Mouse (Mus musculus) hindbrain, embryonic 13.5 days (tissue): ENCODE data around the gene Dscam. TPM values are rescaled to one million over a fixed set of nuclear protein-coding genes. Genes with fewer than 3 reads are reported as not detected.
A peak's percentile ranks its signal among the peaks of the same experiment; 100 is the strongest.

ENCODE experiments used
- ATAC-seq: fragments of 200-750 bp; cut with Nextera tagmentation; 2 replicates; pipeline ENCODE4 v1.8.0; 2017; ENCODE audit warnings: moderate TSS enrichment; ENCODE audit not compliant: low FRiP score
- H3K27ac ChIP-seq: fragments of 300-500 bp; sonication (generic); 2 replicates; pipeline ENCODE4 v1.5.1; 2015; ENCODE audit warnings: inconsistent platforms, mild to moderate bottlenecking, moderate library complexity
- H3K27me3 ChIP-seq: fragments of 300-500 bp; sonication (generic); 2 replicates; pipeline ENCODE4 v1.6.1; 2015; ENCODE audit warnings: mild to moderate bottlenecking, inconsistent platforms
- H3K36me3 ChIP-seq: fragments of 300-500 bp; sonication (generic); 2 replicates; pipeline ENCODE4 v1.6.1; 2015; ENCODE audit warnings: mild to moderate bottlenecking, inconsistent platforms
- H3K4me1 ChIP-seq: fragments of 300-500 bp; sonication (generic); replicated peaks from 2 replicates; pipeline ENCODE4 v1.6.1; 2015; ENCODE audit warnings: inconsistent platforms
- H3K4me2 ChIP-seq: fragments of 300-500 bp; sonication (generic); 2 replicates; pipeline ENCODE4 v1.6.1; 2015; ENCODE audit warnings: inconsistent platforms, mild to moderate bottlenecking, moderate library complexity
- H3K4me3 ChIP-seq: fragments of 300-500 bp; sonication (generic); 2 replicates; pipeline ENCODE4 v1.5.1; 2015; ENCODE audit warnings: mild to moderate bottlenecking, inconsistent platforms
- H3K9ac ChIP-seq: fragments of 300-500 bp; sonication (generic); 2 replicates; pipeline ENCODE4 v1.6.1; 2015; ENCODE audit warnings: mild to moderate bottlenecking, inconsistent platforms
- H3K9me3 ChIP-seq: fragments of 300-500 bp; sonication (generic); 2 replicates; pipeline ENCODE4 v1.6.1; 2016; ENCODE audit warnings: inconsistent platforms
- WGBS: fragments of 180-500 bp; shearing (Covaris S2); methylation state at CpG from one replicate; pipeline ENCODE4 v1.1.7; 2015; 5-methylcytosine and 5-hydroxymethylcytosine counted together
- polyA plus RNA-seq: library from polyadenylated mRNA; unstranded; fragments of >200 nt; fragmentation: Nextera tagmentation; extraction: Ambion mirVana; gene quantifications from 2 replicates; pipeline ENCODE4 v1.2.1, GENCODE M21; 2015

The Dscam gene
- polyA plus RNA-seq, 1 experiment from 2014 or later: 7.7 TPM

DNA sequence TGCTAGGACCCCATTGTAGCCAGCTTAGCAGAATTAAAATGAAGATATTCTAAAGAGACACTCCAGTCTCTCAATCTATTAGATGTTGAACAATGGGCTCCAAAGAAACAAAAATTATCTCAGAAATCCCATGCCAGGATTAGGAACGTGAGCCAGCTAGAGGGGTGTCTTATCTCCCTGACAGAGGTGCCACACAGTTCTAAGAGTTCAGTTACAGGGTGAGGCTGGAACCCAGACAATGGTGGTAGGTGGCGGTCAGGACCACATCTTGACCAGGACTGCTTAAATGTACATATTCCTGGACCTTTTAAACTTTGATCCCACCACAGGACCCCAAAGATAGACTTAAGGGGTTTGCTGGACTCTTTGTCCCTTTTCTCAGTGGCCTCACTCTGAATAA is 200.1 kb downstream of the Dscam start:
- Histone ChIP-seq H3K27me3 (no peaks in the 10 kb centered on the region), H3K4me3 (no peak overlapping the region), H3K27ac (peak overlapping the region; percentile 84), H3K36me3 (no peaks in the 10 kb centered on the region), H3K4me1 (peaks cover 24% of the 10 kb centered on the region), H3K9ac (no peak overlapping the region), H3K9me3 (no peaks in the 10 kb centered on the region), H3K4me2 (no peak overlapping the region)
- 82% methylated on average over 2 of the region's 2 CpGs for WGBS
- no peak for ATAC-seq

DNA sequence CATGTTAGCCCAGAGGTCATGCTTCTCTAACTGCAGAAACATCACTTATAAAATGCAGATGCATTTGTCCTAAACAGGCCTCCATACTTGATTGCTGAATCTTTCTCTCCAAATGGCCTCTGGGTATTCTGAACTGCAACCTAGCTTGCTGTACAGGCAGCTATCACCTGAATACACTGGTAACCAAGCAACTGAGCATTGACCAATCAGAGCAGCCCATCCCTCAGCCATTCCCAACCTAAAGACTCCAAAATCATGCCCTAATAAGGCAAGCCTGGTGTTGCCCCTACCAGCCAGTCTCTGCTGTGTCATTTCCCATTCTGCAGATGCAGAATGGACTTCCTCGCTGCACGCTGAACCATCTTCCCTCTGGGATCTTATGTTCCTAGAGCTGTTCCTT is 200.9 kb downstream of the Dscam start:
- H3K36me3 ChIP-seq: no peaks in the 10 kb centered on the region
- peak; percentile 89 for ATAC-seq
- H3K27ac ChIP-seq: peak overlapping the region; percentile 84
- H3K4me3 ChIP-seq: no peak overlapping the region
- no peak overlapping the region for H3K4me2 ChIP-seq
- no peaks in the 10 kb centered on the region for H3K27me3 ChIP-seq
- H3K9me3 ChIP-seq: no peaks in the 10 kb centered on the region
- peaks cover 24% of the 10 kb centered on the region for H3K4me1 ChIP-seq
- 73% methylated on average over 2 of the region's 2 CpGs for WGBS
- H3K9ac ChIP-seq: no peak overlapping the region

- no peaks in the 10 kb centered on the region for H3K9me3 ChIP-seq
- H3K4me1 ChIP-seq: peaks cover 20% of the 10 kb centered on the region
- H3K36me3 ChIP-seq: no peaks in the 10 kb centered on the region
- no peak overlapping the region for H3K4me3 ChIP-seq
- no peaks in the 10 kb centered on the region for H3K27me3 ChIP-seq
- no peak for ATAC-seq
- WGBS: 53% methylated on average over 2 of the region's 2 CpGs
- H3K27ac ChIP-seq: peak overlapping the region; percentile 84
- no peak overlapping the region for H3K9ac ChIP-seq
- H3K4me2 ChIP-seq: no peak overlapping the region
These were observed 201.6 kb downstream of the Dscam start for GRCm38 (mm10) chr16:96968885-96969480.

GRCm38 (mm10) chr16:96959695-96960094 is 210.9 kb downstream of the Dscam start:
- H3K4me2 ChIP-seq: no peak overlapping the region
- no peak overlapping the region for H3K4me3 ChIP-seq
- H3K36me3 ChIP-seq: no peaks in the 10 kb centered on the region; the same call in 1 of the 2 replicates
- WGBS: 97% methylated on average over 3 of the region's 3 CpGs
- no peaks in the 10 kb centered on the region for H3K4me1 ChIP-seq
- no peaks in the 10 kb centered on the region for H3K9me3 ChIP-seq
- no peak for ATAC-seq
- no peak overlapping the region for H3K9ac ChIP-seq
- no peak overlapping the region for H3K27ac ChIP-seq
- H3K27me3 ChIP-seq: no peaks in the 10 kb centered on the region

DNA sequence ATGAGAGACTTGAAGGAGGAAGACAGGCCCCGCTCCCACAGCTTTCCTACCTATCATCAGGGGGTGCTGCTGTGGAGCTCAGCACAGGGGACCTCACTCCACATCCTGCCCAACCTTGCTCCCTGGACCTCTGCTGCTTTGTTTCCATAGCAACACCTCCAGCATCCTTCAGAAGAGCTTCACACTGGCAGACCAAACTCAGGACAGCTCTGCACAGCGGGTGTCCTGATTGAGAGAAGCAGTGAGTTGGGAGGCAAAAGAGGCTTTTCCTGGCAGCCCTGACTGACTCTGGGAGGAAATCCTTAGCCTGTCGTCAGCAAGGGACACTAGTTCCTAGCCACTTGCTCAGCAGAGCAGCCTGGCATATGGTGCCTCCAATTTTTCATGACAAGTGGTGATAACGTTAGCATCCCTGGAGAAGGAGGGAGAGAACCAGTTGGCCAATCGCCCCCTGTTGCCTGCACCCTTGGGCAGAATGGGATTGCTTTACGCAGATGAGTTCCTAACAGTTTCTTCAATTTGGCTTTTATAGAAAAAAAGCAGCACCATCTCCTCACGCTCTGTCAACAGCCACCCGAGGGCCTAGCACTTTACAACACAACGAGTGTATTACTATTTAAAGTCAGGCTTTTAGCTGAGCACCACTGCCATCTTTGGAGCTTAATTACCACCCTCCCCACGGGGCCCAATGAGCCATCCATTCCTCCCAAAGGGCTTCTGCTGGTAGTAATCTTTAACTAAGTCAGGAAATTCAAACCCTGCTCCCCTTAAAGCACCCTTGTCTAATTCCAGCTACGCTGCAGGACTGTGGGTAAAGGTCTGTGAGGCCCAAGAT is 224.9 kb downstream of the Dscam start:
- Histone ChIP-seq H3K4me3 (no peak overlapping the region), H3K4me2 (no peak overlapping the region), H3K4me1 (peaks cover 17% of the 10 kb centered on the region), H3K36me3 (no peaks in the 10 kb centered on the region), H3K27me3 (no peaks in the 10 kb centered on the region), H3K9ac (no peak overlapping the region), H3K27ac (peak overlapping the region; percentile 80), H3K9me3 (no peaks in the 10 kb centered on the region)
- 33% methylated on average over 11 of the region's 11 CpGs for WGBS
- peak; percentile 64 for ATAC-seq

DNA sequence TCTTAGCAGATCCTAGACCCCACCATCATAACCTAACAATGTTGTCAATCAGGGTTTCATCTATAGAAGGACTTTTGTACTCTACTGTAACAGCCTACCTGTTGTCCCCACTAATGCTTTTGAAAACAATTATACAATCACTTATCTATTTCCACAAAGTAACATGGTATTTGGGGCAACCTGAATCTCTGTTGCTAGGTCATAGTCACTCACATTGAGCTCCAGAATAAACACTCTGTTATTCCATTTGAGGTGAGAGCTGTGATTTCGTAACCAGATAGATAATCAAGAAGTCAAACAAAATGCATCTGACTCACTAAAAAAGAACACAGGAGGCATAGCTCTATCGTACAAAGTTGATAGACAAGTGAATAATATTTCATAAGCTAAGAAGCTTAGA is 226.9 kb downstream of the Dscam start:
- WGBS: 92% methylated on average over 2 of the region's 2 CpGs
- H3K4me1 ChIP-seq: peaks cover 17% of the 10 kb centered on the region
- H3K4me3 ChIP-seq: no peak overlapping the region
- no peak overlapping the region for H3K9ac ChIP-seq
- no peaks in the 10 kb centered on the region for H3K27me3 ChIP-seq
- ATAC-seq: no peak
- H3K4me2 ChIP-seq: no peak overlapping the region
- no peak overlapping the region for H3K27ac ChIP-seq
- H3K36me3 ChIP-seq: no peaks in the 10 kb centered on the region
- no peaks in the 10 kb centered on the region for H3K9me3 ChIP-seq

DNA sequence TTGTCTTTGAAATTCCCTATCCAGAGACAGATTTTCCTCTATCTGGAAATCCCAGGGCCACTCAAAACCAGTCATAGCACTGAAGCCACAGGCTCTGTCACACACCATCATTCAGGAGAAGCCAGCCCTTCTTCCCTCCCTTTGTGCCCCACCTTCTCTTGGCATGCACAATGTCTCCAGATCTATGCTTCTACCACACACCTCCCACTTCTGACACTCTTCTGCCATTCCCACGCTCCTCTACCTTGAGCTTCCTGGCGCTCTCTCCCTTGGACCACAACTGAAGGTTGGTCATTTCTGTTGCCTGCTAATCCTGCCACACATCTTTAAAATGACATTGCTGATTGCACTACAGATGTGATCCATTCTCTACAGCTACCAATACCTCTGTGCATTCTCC is 235.8 kb downstream of the Dscam start:
- Histone ChIP-seq H3K4me3 (no peak overlapping the region), H3K4me1 (no peaks in the 10 kb centered on the region), H3K4me2 (no peak overlapping the region), H3K27ac (no peak overlapping the region), H3K27me3 (no peaks in the 10 kb centered on the region), H3K36me3 (no peaks in the 10 kb centered on the region), H3K9me3 (no peaks in the 10 kb centered on the region), H3K9ac (no peak overlapping the region)
- WGBS: 95% methylated on average over 2 of the region's 2 CpGs
- ATAC-seq: no peak

DNA sequence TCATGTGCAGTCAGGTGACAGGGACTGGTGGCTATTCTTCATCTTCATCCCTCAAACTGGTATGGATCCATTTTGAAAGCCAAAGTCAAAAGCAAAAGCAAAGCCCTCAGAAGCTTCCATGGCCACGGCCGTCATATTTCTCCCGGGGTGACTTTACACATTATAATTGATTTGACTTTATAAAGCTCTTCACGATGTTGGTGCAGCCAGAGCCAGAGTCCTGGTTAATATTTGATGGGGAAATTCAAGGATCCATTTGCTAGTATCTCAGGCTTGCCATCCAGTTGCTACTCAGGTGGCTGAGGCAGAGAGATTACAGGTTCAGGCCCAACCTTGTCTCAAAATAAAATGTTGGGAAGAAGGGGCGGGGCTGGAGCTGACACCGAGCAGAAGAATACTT is 238.3 kb downstream of the Dscam start:
- H3K9ac ChIP-seq: no peak overlapping the region
- no peaks in the 10 kb centered on the region for H3K27me3 ChIP-seq
- H3K4me3 ChIP-seq: no peak overlapping the region
- H3K9me3 ChIP-seq: no peaks in the 10 kb centered on the region
- H3K4me2 ChIP-seq: no peak overlapping the region
- 0 out of 2 replicates have a peak overlapping the region, but pooled peaks have one; percentile 12 for H3K27ac ChIP-seq
- 91% methylated on average over 6 of the region's 6 CpGs for WGBS
- peaks cover 4% of the 10 kb centered on the region for H3K4me1 ChIP-seq
- ATAC-seq: no peak
- H3K36me3 ChIP-seq: no peaks in the 10 kb centered on the region

GRCm38 (mm10) chr16:96931771-96932170 is 238.8 kb downstream of the Dscam start:
- no peak overlapping the region for H3K9ac ChIP-seq
- H3K27me3 ChIP-seq: no peaks in the 10 kb centered on the region
- H3K4me3 ChIP-seq: no peak overlapping the region
- ATAC-seq: no peak
- 92% methylated on average over 2 of the region's 2 CpGs for WGBS
- no peak overlapping the region for H3K4me2 ChIP-seq
- H3K36me3 ChIP-seq: no peaks in the 10 kb centered on the region
- peaks cover 9% of the 10 kb centered on the region for H3K4me1 ChIP-seq
- H3K27ac ChIP-seq: no peak overlapping the region
- H3K9me3 ChIP-seq: no peaks in the 10 kb centered on the region

DNA sequence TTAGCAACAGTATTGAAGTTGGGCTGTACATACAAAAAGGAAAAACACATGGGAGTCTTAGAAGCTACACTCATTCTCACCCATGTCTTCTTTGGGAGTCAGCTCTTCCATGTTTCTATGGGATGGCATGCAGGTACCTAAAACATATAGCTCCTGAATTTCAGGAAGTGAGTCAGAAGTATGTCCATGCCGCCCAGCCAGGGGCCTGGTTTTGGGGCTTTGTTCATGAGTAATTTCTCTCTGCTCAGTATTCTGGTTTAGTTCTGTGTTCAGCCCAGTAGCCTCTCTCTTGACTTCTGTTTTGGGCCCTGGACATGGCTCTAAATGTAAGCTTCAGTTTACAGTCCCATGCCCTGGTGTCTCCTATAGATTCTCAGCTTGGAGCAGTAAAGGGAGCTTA is 242.5 kb downstream of the Dscam start:
- WGBS: 93% methylated on average over 1 of the region's 1 CpGs
- Histone ChIP-seq H3K4me2 (no peak overlapping the region), H3K36me3 (no peaks in the 10 kb centered on the region), H3K4me3 (no peak overlapping the region), H3K27ac (no peak overlapping the region), H3K4me1 (peaks cover 9% of the 10 kb centered on the region), H3K27me3 (no peaks in the 10 kb centered on the region), H3K9me3 (no peaks in the 10 kb centered on the region), H3K9ac (no peak overlapping the region)
- no peak for ATAC-seq

GRCm38 (mm10) chr16:96927408-96927807 is 243.1 kb downstream of the Dscam start:
- Histone ChIP-seq H3K9ac (no peak overlapping the region), H3K27me3 (no peaks in the 10 kb centered on the region), H3K4me2 (no peak overlapping the region), H3K27ac (peak overlapping the region; percentile 70), H3K9me3 (no peaks in the 10 kb centered on the region), H3K4me1 (peaks cover 9% of the 10 kb centered on the region), H3K36me3 (no peaks in the 10 kb centered on the region), H3K4me3 (no peak overlapping the region)
- 0 out of 2 replicates have a peak, but pooled peaks have one; percentile 5 for ATAC-seq

DNA sequence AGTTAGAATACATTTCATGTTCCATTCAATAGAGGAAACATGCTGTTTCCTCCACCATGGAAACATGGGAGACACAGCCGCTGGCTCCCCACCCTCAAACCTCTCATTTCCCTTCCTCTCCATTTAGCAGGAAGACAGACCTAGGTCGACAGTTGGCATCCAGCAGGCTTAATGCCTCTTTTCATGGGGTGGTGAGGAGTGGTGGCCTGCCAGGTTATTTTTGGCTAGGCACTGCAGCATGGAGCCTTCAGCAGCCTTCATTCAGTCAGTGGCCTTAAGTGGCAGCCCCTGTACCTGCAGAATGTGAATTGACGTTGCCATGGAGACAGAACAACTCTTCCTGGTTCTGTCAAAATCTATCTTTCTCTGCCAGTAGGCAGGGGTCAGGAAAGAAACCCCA is 243.6 kb downstream of the Dscam start:
- Histone ChIP-seq H3K4me2 (no peak overlapping the region), H3K27ac (peak overlapping the region; percentile 70)

DNA sequence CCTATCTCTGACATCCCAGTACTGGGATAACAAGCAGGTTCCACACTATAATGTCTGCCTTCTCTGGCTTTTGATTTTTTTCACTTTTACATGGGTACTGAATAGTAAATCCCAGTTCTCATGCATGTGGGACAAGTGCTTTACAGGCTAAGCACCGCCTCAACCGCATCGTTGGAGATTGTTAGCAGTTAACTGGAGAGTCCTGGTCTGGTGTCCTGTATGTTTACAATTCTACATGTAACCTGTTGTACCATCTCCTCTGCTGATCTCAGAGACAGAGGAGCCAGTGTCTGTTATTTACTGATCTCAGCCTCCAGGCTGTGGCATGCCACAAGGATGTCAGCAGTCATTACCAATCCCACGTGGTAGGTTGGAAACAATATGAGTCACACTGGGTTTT is 246.6 kb downstream of the Dscam start:
- Histone ChIP-seq H3K4me3 (no peak overlapping the region), H3K36me3 (no peaks in the 10 kb centered on the region), H3K27ac (no peak overlapping the region), H3K4me2 (no peak overlapping the region), H3K27me3 (no peaks in the 10 kb centered on the region), H3K9me3 (no peaks in the 10 kb centered on the region), H3K9ac (no peak overlapping the region), H3K4me1 (peaks cover 32% of the 10 kb centered on the region)
- WGBS: 96% methylated on average over 4 of the region's 4 CpGs
- no peak for ATAC-seq

More for the DNA sequence above, 243.6 kb downstream of the Dscam start:
- Histone ChIP-seq H3K36me3 (no peaks in the 10 kb centered on the region), H3K4me3 (no peak overlapping the region), H3K27me3 (no peaks in the 10 kb centered on the region), H3K9ac (no peak overlapping the region), H3K9me3 (no peaks in the 10 kb centered on the region), H3K4me1 (peaks cover 9% of the 10 kb centered on the region)
- peak; percentile 63; the same call in 1 of the 2 replicates for ATAC-seq
- 45% methylated on average over 3 of the region's 3 CpGs for WGBS
